Mouse (Mus musculus) CH12.LX (cell line): ENCODE results near the gene Rapgef4. TPM values are rescaled to one million over a fixed set of nuclear protein-coding genes. Genes with fewer than 3 reads are reported as not detected.

Experiments
- DNase-seq: peaks from one replicate; pipeline ENCODE4 v3.0.0-alpha.2; 2013; ENCODE audit errors: extremely low read depth
- H3K27ac ChIP-seq: 2 replicates; pipeline ENCODE4 v1.5.1; 2012; ENCODE audit warnings: low read depth, mild to moderate bottlenecking, control low read depth, moderate library complexity; ENCODE audit not compliant: insufficient read depth
- H3K27me3 ChIP-seq: replicated peaks from 2 replicates; pipeline ENCODE3; 2012; ENCODE audit warnings: inconsistent platforms
- H3K36me3 ChIP-seq, 2 experiments: replicated peaks in 1 of 2; 2 replicates each; pipeline versions ENCODE3 to v1.6.1; 2012; ENCODE audit warnings: inconsistent platforms in 1 of 2, low read length in 1 of 2, mild to moderate bottlenecking in 1 of 2, mixed read lengths in 1 of 2, moderate library complexity in 1 of 2; ENCODE audit not compliant: control insufficient read depth in 1 of 2, insufficient read depth in 1 of 2
- H3K4me1 ChIP-seq, 2 experiments: 2 replicates each; pipeline ENCODE4 v1.6.1; 2012; ENCODE audit warnings: inconsistent platforms in 1 of 2, moderate library complexity in 1 of 2; ENCODE audit not compliant: insufficient read depth in 2 of 2, control insufficient read depth in 1 of 2
- H3K4me2 ChIP-seq: 2 replicates; pipeline ENCODE4 v1.6.1; 2012; ENCODE audit warnings: low read depth, mild to moderate bottlenecking, control low read depth; ENCODE audit not compliant: poor library complexity, insufficient read depth, severe bottlenecking
- H3K4me3 ChIP-seq, 3 experiments: fragments of 150-350 bp in 1 of 3; sonication (generic) in 1 of 3; replicated peaks in 1 of 3; 2 replicates each; pipeline versions ENCODE3 to v1.5.1; 2011 to 2012; ENCODE audit warnings: low read depth in 2 of 3, low read length in 2 of 3, mild to moderate bottlenecking in 2 of 3, moderate library complexity in 2 of 3, control low read depth in 1 of 3, improper control_type of control experiment in 1 of 3, inconsistent platforms in 1 of 3, mixed read lengths in 1 of 3; ENCODE audit not compliant: poor library complexity in 1 of 3
- H3K79me2 ChIP-seq: replicated peaks from 2 replicates; pipeline ENCODE4 v1.6.1; 2012; ENCODE audit warnings: mild to moderate bottlenecking, moderate library complexity; ENCODE audit not compliant: control insufficient read depth, poor library complexity, insufficient read depth, severe bottlenecking; ENCODE audit errors: extremely low read depth
- H3K9ac ChIP-seq: 2 replicates; pipeline ENCODE4 v1.6.1; 2012; ENCODE audit warnings: low read depth, mild to moderate bottlenecking, control low read depth, moderate library complexity; ENCODE audit not compliant: insufficient read depth
- H3K9me3 ChIP-seq: replicated peaks from 2 replicates; pipeline ENCODE3; 2012; ENCODE audit warnings: low read length, inconsistent platforms, mixed read lengths
- CHD2 ChIP-seq: IDR thresholded peaks from 2 replicates; pipeline ENCODE4 v1.6.1; 2011; ENCODE audit warnings: low read length, improper control_type of control experiment
- E2F4 ChIP-seq: IDR thresholded peaks from 2 replicates; pipeline ENCODE4 v1.6.1; 2011; ENCODE audit warnings: low read depth, low read length, improper control_type of control experiment; ENCODE audit not compliant: insufficient replicate concordance
- ELF1 ChIP-seq: IDR thresholded peaks from 2 replicates; pipeline ENCODE4 v1.6.1; 2014; ENCODE audit warnings: low read depth, mild to moderate bottlenecking, inconsistent platforms, low read length, improper control_type of control experiment
- EP300 ChIP-seq: IDR thresholded peaks from 2 replicates; pipeline ENCODE4 v1.6.1; 2011; ENCODE audit warnings: low read length, improper control_type of control experiment
- ETS1 ChIP-seq: conservative IDR thresholded peaks from 2 replicates; pipeline ENCODE4 v1.6.1; 2012; ENCODE audit warnings: low read depth, mild to moderate bottlenecking, inconsistent platforms, low read length, improper control_type of control experiment, moderate library complexity
- HCFC1 ChIP-seq: IDR thresholded peaks from 2 replicates; pipeline ENCODE4 v1.6.1; 2012; ENCODE audit warnings: low read depth, mild to moderate bottlenecking, inconsistent platforms, low read length, improper control_type of control experiment
- IRF4 ChIP-seq: IDR thresholded peaks from 2 replicates; pipeline ENCODE4 v1.6.1; 2014; ENCODE audit warnings: low read depth, mild to moderate bottlenecking, inconsistent platforms, low read length, improper control_type of control experiment
- JUN ChIP-seq: IDR thresholded peaks from 2 replicates; pipeline ENCODE4 v1.6.1; 2011; ENCODE audit warnings: low read depth, mild to moderate bottlenecking, low read length, improper control_type of control experiment, moderate library complexity; ENCODE audit not compliant: insufficient read depth
- JUND ChIP-seq: conservative IDR thresholded peaks from 2 replicates; pipeline ENCODE4 v1.6.1; 2011; ENCODE audit warnings: low read depth, low read length, improper control_type of control experiment
- KAT2A ChIP-seq: IDR thresholded peaks from 2 replicates; pipeline ENCODE4 v1.6.1; 2012; ENCODE audit warnings: low read length, improper control_type of control experiment, inconsistent platforms; ENCODE audit not compliant: insufficient replicate concordance
- MAX ChIP-seq: IDR thresholded peaks from 2 replicates; pipeline ENCODE4 v1.6.1; 2011; ENCODE audit warnings: low read length, improper control_type of control experiment
- MAZ ChIP-seq: IDR thresholded peaks from 2 replicates; pipeline ENCODE4 v1.6.1; 2012; ENCODE audit warnings: low read depth, mild to moderate bottlenecking, inconsistent platforms, low read length, improper control_type of control experiment, moderate library complexity
- MEF2A ChIP-seq: IDR thresholded peaks from 2 replicates; pipeline ENCODE4 v1.6.1; 2014; ENCODE audit warnings: low read depth, mild to moderate bottlenecking, inconsistent platforms, low read length, improper control_type of control experiment, borderline replicate concordance
- NELFE ChIP-seq: IDR thresholded peaks from 2 replicates; pipeline ENCODE4 v1.6.1; 2011; ENCODE audit warnings: low read depth, low read length, improper control_type of control experiment
- NRF1 ChIP-seq: IDR thresholded peaks from 2 replicates; pipeline ENCODE4 v1.6.1; 2014; ENCODE audit warnings: low read depth, mild to moderate bottlenecking, inconsistent platforms, low read length, improper control_type of control experiment, moderate library complexity
- POLR2AphosphoS2 ChIP-seq: IDR thresholded peaks from 2 replicates; pipeline ENCODE4 v1.6.1; 2011; ENCODE audit warnings: low read depth, low read length, improper control_type of control experiment
- TBP ChIP-seq: conservative IDR thresholded peaks from 2 replicates; pipeline ENCODE4 v1.6.1; 2011; ENCODE audit warnings: low read depth, low read length, improper control_type of control experiment
- USF1 ChIP-seq: IDR thresholded peaks from 2 replicates; pipeline ENCODE4 v1.6.1; 2014; ENCODE audit warnings: low read depth, mild to moderate bottlenecking, inconsistent platforms, low read length, improper control_type of control experiment
- ZC3H11A ChIP-seq: IDR thresholded peaks from 2 replicates; pipeline ENCODE4 v1.6.1; 2012; ENCODE audit warnings: low read depth, mild to moderate bottlenecking, inconsistent platforms, low read length, improper control_type of control experiment
- ZKSCAN1 ChIP-seq: IDR thresholded peaks from 2 replicates; pipeline ENCODE4 v1.6.1; 2012; ENCODE audit warnings: low read depth, inconsistent platforms, low read length, improper control_type of control experiment, borderline replicate concordance
- ZMIZ1 ChIP-seq: IDR thresholded peaks from 2 replicates; pipeline ENCODE4 v1.6.1; 2012; ENCODE audit warnings: low read depth, mild to moderate bottlenecking, inconsistent platforms, low read length, improper control_type of control experiment
- ZNF384 ChIP-seq: IDR thresholded peaks from 2 replicates; pipeline ENCODE4 v1.6.1; 2012; ENCODE audit warnings: low read depth, low read length, improper control_type of control experiment, inconsistent platforms
- dilution Hi-C: fragments of 300-500 bp; cut with MboI; formaldehyde crosslinking; loops from 2 replicates; pipeline ENCODE4 v1.14.3; 2020; ENCODE audit warnings: low sequenced_read_pairs; ENCODE audit not compliant: extremely low pct_unique_long_range_greater_than_20kb, extremely low pct_ligation_motif_present
- in situ Hi-C: fragments of 300-500 bp; cut with MboI; formaldehyde crosslinking; loops from 3 replicates; pipeline ENCODE4 v1.14.3; 2019; ENCODE audit warnings: low sequenced_read_pairs, low pct_ligation_motif_present, low pct_unique_long_range_greater_than_20kb, mixed read lengths
- polyA plus RNA-seq: library from polyadenylated mRNA; unstranded; fragments of >175 nt; gene quantifications from 2 replicates; pipeline ENCODE4 v1.2.1, GENCODE M21; 2012; ENCODE audit warnings: low read depth; ENCODE audit not compliant: insufficient read length
- total RNA-seq, 2 experiments: library from RNA; depleted of rRNA; stranded (reverse); fragments of 300-350 nt in 1 of 2; fragments of >200 nt in 1 of 2; gene quantifications; 2 replicates each; pipeline ENCODE4 v1.2.3; 2012 to 2014

The Rapgef4 gene
- total and polyA plus RNA-seq, 3 experiments: 0.12 to 0.13 TPM; not detected in 1

DNA sequence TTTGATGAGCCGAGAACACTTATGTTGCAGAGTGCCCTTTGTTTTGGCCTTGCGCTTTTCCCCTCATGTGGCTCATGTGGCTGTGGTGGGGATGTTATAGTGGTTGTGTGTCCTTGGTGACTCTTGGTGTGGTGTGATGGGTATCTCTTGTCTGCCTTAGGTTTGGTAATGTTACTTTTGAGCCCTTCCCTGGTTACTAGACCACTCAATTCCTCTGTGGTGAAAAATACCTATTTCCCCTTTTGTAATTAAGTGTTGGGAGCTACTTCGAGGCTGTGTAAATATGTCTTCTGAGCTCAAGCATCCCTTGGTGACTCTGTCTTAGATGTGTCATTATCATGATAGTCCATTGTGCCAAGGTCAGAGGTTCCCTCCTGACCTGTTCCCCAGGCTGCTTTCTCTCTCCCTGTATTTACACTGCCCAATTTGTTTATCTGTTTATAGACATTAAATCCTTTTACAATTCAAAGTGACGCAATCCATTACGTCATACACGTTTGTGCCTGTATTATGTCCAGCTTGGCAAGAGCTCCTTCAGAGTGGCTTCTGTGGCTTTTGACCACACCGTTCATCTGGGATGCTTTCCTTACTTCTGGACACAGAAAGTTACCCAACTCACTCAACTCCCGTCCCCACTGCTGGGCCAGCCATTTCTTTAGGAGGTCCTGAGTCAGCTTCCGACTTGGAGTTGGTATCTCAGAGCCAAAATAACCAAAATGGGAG, 320.3 kb downstream of the Rapgef4 start:
- dilution Hi-C loops (no loop called here), in situ Hi-C loops (no loop called here)
- no peak for DNase-seq
- Histone ChIP-seq H3K4me1 (no peaks in the 10 kb centered on the region), H3K9me3 (peaks cover 6% of the 10 kb centered on the region), H3K79me2 (no peaks in the 10 kb centered on the region)
- TF ChIP-seq ELF1 (no peak), ZMIZ1 (no peak), EP300 (no peak), NELFE (no peak), MEF2A (no peak), JUN (no peak), ZNF384 (no peak), MAX (no peak), CHD2 (no peak), HCFC1 (no peak)
- TF ChIP-seq, all 38 proteins: peak for 0
- Histone ChIP-seq H3K27ac (no peak overlapping the region), H3K4me3 (no peak overlapping the region), H3K4me2 (no peak overlapping the region), H3K36me3 (peaks cover 7 to 38% of the 10 kb centered on the region in 2 experiments), H3K9ac (no peak overlapping the region), H3K27me3 (no peaks in the 10 kb centered on the region)

DNA sequence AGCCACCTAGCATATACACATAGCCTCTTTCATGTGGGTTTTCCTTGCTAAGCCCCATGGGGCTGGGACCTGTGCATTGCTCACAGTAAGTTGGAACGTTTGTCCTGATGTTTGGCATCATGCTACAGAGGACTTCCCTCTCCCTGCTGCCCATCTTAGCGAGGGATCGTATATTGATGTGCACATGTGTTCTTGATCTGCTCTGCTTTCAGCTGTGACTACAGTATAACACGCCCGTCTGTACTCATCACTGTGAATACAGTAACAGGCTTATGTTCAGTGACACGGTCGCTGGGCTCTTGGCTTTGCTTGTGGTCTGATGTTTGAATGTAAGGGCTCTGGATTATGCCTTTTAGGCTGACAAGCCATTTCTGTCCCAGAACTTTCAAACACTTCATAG, 324.7 kb downstream of the Rapgef4 start:
- H3K27me3 ChIP-seq: no peaks in the 10 kb centered on the region
- H3K9me3 ChIP-seq: peaks cover 6% of the 10 kb centered on the region
- no peak overlapping the region for H3K4me3 ChIP-seq
- no peak overlapping the region for H3K27ac ChIP-seq
- no peak for DNase-seq
- peaks cover 7 to 24% of the 10 kb centered on the region in 2 experiments for H3K36me3 ChIP-seq
- H3K9ac ChIP-seq: no peak overlapping the region
- H3K79me2 ChIP-seq: no peaks in the 10 kb centered on the region
- H3K4me1 ChIP-seq: peaks cover 3 to 21% of the 10 kb centered on the region in 2 experiments; a peak in 3 of 4 replicates
- in situ Hi-C loops: no loop called here
- no peak overlapping the region for H3K4me2 ChIP-seq
- dilution Hi-C loops: no loop called here
- TF ChIP-seq MAZ (no peak), IRF4 (no peak), USF1 (no peak), ELF1 (no peak), ETS1 (no peak), ZMIZ1 (no peak), POLR2AphosphoS2 (no peak), KAT2A (no peak), NRF1 (no peak), MEF2A (no peak), ZC3H11A (no peak), TBP (no peak), ZNF384 (no peak), E2F4 (no peak), JUND (no peak), HCFC1 (no peak), ZKSCAN1 (no peak)
